Mouse (Mus musculus): ENCODE data around the gene Tsr3. TPM values are rescaled to one million over a fixed set of nuclear protein-coding genes. Genes with fewer than 3 reads are reported as not detected.

Tsr3 gene
- polyA plus RNA-seq, 1 experiment, result 40.4 TPM

GRCm38 (mm10) chr17:25250181-25250835 lies 10.3 kb downstream of the Tsr3 start:
- Histone ChIP-seq H3K4me3 (replicated peaks; ENCODE audit: insufficient read depth, low read depth, low read length) (no peak overlapping the region), H3K27ac (ENCODE audit: insufficient read depth, low read length) (no peak overlapping the region), H3K27me3 (ENCODE audit: control insufficient read depth, insufficient read depth, low read length) (no peaks in the 10 kb centered on the region), H3K4me1 (ENCODE audit: control insufficient read depth, insufficient read depth, low read length) (peaks cover 7% of the 10 kb centered on the region)
- DNase-seq, result no peak
- WGBS, result 19% methylated on average over 8 of the region's 8 CpGs
- TF ChIP-seq POLR2A (IDR thresholded peaks at IDR 0.05; ENCODE audit: borderline replicate concordance, insufficient read depth, low read length) (no peak), CTCF (IDR thresholded peaks at IDR 0.05; ENCODE audit: borderline replicate concordance, insufficient read depth, low read depth, low read length) (no peak)

- 47% methylated on average over 3 of the region's 3 CpGs for WGBS
- DNase-seq, result no peak
- no peaks in the 10 kb centered on the region; the same call in 1 of the 2 replicates for H3K27me3 ChIP-seq (ENCODE audit: control insufficient read depth, insufficient read depth, low read length)
These were observed 12.7 kb downstream of the Tsr3 start for GRCm38 (mm10) chr17:25252643-25253042.

GRCm38 (mm10) chr17:25253760-25254159 lies 13.8 kb downstream of the Tsr3 start:
- Histone ChIP-seq H3K27ac (ENCODE audit: insufficient read depth, low read length) (no peak overlapping the region), H3K4me1 (ENCODE audit: control insufficient read depth, insufficient read depth, low read length) (peaks cover 7% of the 10 kb centered on the region), H3K27me3 (ENCODE audit: control insufficient read depth, insufficient read depth, low read length) (no peaks in the 10 kb centered on the region; the same call in 1 of the 2 replicates), H3K4me3 (replicated peaks; ENCODE audit: insufficient read depth, low read depth, low read length) (no peak overlapping the region)
- TF ChIP-seq CTCF (IDR thresholded peaks at IDR 0.05; ENCODE audit: borderline replicate concordance, insufficient read depth, low read depth, low read length) (no peak), POLR2A (IDR thresholded peaks at IDR 0.05; ENCODE audit: borderline replicate concordance, insufficient read depth, low read length) (no peak)
- 10% methylated on average over 10 of the region's 10 CpGs for WGBS
- no peak for DNase-seq

More at GRCm38 (mm10) chr17:25252643-25253042, 12.7 kb downstream of the Tsr3 start:
- Histone ChIP-seq H3K4me1 (ENCODE audit: control insufficient read depth, insufficient read depth, low read length) (peaks cover 7% of the 10 kb centered on the region), H3K27ac (ENCODE audit: insufficient read depth, low read length) (no peak overlapping the region), H3K4me3 (replicated peaks; ENCODE audit: insufficient read depth, low read depth, low read length) (no peak overlapping the region)
- TF ChIP-seq POLR2A (IDR thresholded peaks at IDR 0.05; ENCODE audit: borderline replicate concordance, insufficient read depth, low read length) (no peak), CTCF (IDR thresholded peaks at IDR 0.05; ENCODE audit: borderline replicate concordance, insufficient read depth, low read depth, low read length) (no peak)

- Histone ChIP-seq H3K27me3 (ENCODE audit: control insufficient read depth, insufficient read depth, low read length) (no peaks in the 10 kb centered on the region; the same call in 1 of the 2 replicates), H3K27ac (ENCODE audit: insufficient read depth, low read length) (no peak overlapping the region), H3K4me3 (replicated peaks; ENCODE audit: insufficient read depth, low read depth, low read length) (no peak overlapping the region), H3K4me1 (ENCODE audit: control insufficient read depth, insufficient read depth, low read length) (peaks cover 5% of the 10 kb centered on the region)
- TF ChIP-seq POLR2A (IDR thresholded peaks at IDR 0.05; ENCODE audit: borderline replicate concordance, insufficient read depth, low read length), result no peak
- no peak for TF ChIP-seq CTCF (IDR thresholded peaks at IDR 0.05; ENCODE audit: borderline replicate concordance, insufficient read depth, low read depth, low read length)
- WGBS, result 72% methylated on average over 2 of the region's 2 CpGs
- no peak for DNase-seq
These were observed 15.1 kb downstream of the Tsr3 start for GRCm38 (mm10) chr17:25255110-25255509.

GRCm38 (mm10) chr17:25256140-25256754 lies 16.3 kb downstream of the Tsr3 start, which contains the start of gene Baiap3:
TSS of gene Baiap3 (minus strand) at chr17:25256364.
- no peaks in the 10 kb centered on the region for H3K4me1 ChIP-seq (ENCODE audit: control insufficient read depth, insufficient read depth, low read length)
- 6% methylated on average over 31 of the region's 35 CpGs for WGBS
- H3K27ac ChIP-seq (ENCODE audit: insufficient read depth, low read length), result no peak within 1 kb of the TSS
- no peak for DNase-seq
- H3K27me3 ChIP-seq (ENCODE audit: control insufficient read depth, insufficient read depth, low read length), result no peaks in the 10 kb centered on the region; the same call in 1 of the 2 replicates
- no peak within 1 kb of the TSS for H3K4me3 ChIP-seq (replicated peaks; ENCODE audit: insufficient read depth, low read depth, low read length)
- TF ChIP-seq CTCF (IDR thresholded peaks at IDR 0.05; ENCODE audit: borderline replicate concordance, insufficient read depth, low read depth, low read length) (no peak), POLR2A (IDR thresholded peaks at IDR 0.05; ENCODE audit: borderline replicate concordance, insufficient read depth, low read length) (no peak)

GRCm38 (mm10) chr17:25257804-25258261 lies 17.9 kb downstream of the Tsr3 start:
- no peaks in the 10 kb centered on the region; the same call in 1 of the 2 replicates for H3K27me3 ChIP-seq (ENCODE audit: control insufficient read depth, insufficient read depth, low read length)
- no peak for DNase-seq
- no peak overlapping the region for H3K27ac ChIP-seq (ENCODE audit: insufficient read depth, low read length)
- TF ChIP-seq POLR2A (IDR thresholded peaks at IDR 0.05; ENCODE audit: borderline replicate concordance, insufficient read depth, low read length), result no peak
- no peaks in the 10 kb centered on the region for H3K4me1 ChIP-seq (ENCODE audit: control insufficient read depth, insufficient read depth, low read length)
- 54% methylated on average over 6 of the region's 6 CpGs for WGBS
- no peak overlapping the region for H3K4me3 ChIP-seq (replicated peaks; ENCODE audit: insufficient read depth, low read depth, low read length)

- Histone ChIP-seq H3K27ac (ENCODE audit: insufficient read depth, low read length) (no peak overlapping the region), H3K4me1 (ENCODE audit: control insufficient read depth, insufficient read depth, low read length) (0 out of 2 replicates have a peak, but pooled peaks cover 1% of the 10 kb centered on the region), H3K4me3 (replicated peaks; ENCODE audit: insufficient read depth, low read depth, low read length) (no peak overlapping the region), H3K27me3 (ENCODE audit: control insufficient read depth, insufficient read depth, low read length) (no peaks in the 10 kb centered on the region)
- 6% methylated on average over 3 of the region's 3 CpGs for WGBS
- DNase-seq, result peak; percentile 40 to 45
- TF ChIP-seq POLR2A (IDR thresholded peaks at IDR 0.05; ENCODE audit: borderline replicate concordance, insufficient read depth, low read length) (no peak), CTCF (IDR thresholded peaks at IDR 0.05; ENCODE audit: borderline replicate concordance, insufficient read depth, low read depth, low read length) (peak; percentile 48; the same call in 1 of the 2 replicates)
These were observed 24.5 kb downstream of the Tsr3 start for GRCm38 (mm10) chr17:25264453-25264852.
